Mouse (Mus musculus): ENCODE measurements around the gene Cd82.
A peak's percentile ranks its signal among the peaks of the same experiment; 100 is the strongest.

Cd82 gene

DNA sequence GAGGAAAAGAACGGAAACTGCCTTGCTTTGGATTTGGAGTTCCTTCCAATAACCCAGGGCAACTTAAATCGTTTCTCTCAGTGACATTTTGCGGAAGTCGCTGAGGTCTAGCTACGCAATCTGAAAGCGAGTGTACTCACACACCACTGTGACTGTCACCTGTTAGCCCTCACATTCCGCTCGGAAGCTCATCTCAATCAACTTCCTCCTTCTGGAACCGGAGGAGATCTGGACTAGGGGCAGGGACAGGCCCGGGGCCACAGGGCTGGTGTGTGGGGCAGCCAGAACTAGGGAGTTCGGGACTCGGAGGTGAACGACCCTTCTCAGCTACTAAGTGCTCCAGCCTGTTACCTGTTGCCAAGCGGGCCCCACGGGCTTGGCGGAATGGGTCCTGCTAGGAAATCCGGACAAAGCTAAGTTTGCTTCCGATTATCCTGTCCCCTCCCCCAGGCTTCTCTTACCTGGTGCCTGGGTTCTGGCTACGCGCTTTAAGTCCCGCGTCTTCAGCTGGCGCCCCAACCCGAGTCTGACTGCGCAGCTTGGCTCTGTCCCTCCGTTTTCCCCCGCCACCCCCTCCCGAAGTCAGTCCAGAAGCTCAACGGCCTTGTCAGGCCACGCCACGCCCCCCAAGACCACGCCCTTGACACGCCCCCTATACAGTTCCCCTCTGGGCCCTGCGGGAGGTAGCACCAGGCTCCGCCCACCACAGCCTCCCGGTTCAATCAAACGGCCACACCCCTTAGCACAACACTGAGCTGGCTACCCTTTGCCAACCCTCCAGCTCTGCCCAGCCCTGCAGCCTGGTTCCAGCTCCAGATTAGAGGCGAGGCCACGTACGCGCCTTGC is 848 bp downstream of the Cd82 start:
- DNase-seq, result peak; percentile 99

DNA sequence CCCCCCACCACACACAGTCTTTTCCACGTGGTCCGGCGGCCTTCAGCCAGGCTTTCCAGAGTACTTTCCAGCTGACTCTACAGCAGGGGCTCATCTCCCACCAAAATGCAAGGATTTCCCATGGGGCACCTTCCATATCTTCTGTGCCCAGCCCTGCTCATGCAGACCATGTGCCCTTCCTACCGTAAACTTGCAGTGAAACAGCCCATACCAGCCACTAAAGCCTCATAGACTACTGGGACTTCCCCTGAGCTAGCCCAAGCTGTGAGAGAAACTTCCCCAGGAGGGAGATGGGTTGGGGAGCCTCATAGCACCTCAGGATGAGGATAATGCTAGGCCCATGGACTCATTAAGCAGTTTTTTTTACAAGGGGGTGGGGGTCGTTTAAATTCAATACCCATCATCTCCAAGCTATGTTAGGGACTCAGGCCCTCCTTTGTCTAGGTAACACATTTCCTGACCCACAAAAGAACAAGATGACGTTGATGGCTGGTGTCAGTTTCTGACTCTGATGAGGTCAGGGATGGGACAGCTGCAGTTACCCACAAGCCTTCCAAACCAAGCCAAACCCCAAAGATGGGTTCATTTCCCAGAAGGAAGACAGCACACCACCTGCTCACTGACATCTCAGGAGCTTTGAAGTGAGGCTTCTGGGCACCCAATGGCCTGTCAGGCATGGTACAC is 2.0 kb downstream of the Cd82 start:
- no peak for DNase-seq

DNA sequence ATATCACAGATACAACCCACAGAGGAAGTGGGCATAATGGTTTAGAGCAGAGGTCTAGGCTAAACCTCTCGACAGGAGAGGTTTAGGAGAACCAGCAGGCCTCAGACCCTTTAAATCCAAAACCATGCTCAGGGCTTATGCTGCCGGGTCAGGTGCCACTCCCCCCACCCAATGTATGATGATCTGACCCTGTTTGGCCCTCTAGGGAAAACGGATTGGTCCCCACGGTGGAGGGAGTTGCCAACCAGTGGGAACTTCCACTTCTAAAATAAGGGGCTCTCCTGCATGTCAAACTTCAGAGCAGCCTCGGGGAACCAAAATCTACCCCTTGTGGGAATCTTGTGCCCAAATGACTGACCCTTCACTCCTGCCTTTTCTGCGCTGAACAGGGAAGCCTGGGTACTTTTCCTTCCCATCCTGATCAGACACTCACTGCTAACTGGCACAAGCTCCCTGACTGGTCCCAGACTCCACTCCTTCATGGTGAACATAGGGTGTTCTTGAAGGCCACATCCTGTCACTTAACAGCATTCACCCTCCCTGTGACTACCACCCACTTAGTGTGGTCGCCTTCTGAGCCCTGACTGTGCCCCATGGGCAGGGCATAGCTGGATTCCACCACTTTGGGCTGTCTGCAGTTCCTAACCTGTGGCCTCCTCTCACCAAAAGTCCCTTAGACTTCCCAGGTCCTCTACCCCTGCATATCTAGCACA is 3.6 kb downstream of the Cd82 start:
- DNase-seq, result no peak

DNA sequence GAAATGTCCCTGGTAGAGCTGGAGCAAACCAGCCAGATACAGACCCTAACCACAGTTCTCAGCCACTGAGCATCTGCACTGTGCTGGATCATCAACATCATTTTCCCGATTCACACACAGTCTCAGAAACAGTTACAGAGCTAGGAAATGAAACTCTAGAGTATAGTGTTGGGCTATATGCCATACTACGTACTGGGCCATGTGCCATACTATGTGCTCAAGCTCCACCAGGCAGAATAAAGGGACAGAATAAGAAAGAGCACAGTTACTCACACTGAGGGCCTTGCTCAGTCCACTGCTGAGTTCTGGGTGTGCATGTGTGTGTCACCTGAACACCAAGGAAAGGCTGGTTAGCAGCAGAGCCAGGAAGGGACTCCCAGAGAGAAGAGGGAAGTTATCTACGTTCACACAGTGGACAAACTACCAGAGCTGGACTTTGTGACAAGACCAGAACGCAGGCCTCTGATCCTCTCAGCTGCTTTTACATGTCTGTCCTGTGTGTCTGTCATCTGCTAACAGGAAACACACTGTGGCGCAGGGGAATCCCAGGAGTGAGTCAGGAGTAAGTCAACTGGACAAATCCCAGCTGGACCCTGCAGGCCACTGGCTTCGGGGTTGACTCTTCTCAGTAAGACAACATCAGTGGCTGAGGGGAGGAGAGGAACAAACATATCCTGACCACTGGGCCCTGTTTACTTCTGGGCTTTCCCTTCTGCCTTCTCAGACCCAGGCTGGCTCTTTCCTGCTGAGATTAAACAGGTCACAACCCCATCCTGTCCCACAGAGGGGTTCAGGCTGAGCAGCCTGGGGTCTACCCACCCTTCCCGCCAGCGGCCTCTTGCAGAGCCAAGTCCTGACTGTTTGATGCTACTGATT is 4.4 kb downstream of the Cd82 start:
- DNase-seq, result peak; percentile 55

DNA sequence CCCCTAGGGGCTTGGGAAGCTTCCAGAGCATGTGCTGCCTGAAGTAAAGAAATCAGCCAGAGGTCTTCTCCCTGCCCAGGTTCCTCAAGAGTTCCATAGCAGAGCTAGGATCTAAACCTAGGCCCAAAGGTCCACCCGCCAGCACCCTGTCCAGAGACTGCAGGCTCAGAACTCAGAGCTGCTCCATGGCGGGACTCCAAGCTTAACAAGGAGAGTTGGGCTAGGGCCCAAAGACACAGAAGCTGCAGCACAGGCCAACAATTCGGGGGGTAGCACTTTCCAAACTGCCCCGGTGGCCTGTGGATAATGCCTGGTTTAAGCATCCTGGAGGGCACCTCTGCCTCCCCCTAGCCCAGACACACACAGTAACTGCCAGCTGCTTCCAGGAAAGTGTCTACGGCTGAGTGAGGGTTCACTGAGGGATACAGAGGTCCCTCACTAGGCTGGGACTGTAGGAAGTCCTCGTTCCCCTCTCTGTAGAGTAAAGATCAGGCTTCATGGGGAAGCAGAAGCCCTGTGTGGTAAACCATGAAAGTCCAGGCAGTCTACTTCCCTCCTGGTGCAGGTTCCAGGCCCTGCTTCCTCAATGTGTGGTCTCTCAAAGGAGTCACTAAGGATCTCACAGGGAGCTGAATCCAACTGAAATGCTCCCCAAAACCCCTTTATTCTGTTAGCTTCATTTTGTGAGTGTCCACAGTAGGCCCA is 5.4 kb downstream of the Cd82 start:
- no peak for DNase-seq

DNA sequence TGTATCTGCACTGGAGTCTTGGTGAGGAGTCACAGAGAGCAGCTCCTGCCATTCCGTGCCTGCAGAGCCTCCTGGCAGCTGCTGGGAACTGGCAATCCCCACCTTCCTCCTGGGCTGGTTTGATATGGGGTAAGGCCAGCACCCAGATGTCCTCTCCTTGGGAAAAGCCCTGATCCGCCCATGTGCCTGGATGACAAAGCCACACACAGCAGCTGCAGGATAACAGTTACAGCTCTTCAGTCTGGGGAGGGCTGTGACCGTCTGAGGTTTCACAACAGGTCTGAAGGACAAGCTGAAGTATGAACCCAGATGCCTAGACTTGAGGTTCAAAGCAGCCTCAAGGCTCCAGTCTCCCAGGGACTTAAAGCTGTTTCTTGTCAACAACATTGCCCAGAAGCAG is 6.8 kb downstream of the Cd82 start:
- no peak for DNase-seq

DNA sequence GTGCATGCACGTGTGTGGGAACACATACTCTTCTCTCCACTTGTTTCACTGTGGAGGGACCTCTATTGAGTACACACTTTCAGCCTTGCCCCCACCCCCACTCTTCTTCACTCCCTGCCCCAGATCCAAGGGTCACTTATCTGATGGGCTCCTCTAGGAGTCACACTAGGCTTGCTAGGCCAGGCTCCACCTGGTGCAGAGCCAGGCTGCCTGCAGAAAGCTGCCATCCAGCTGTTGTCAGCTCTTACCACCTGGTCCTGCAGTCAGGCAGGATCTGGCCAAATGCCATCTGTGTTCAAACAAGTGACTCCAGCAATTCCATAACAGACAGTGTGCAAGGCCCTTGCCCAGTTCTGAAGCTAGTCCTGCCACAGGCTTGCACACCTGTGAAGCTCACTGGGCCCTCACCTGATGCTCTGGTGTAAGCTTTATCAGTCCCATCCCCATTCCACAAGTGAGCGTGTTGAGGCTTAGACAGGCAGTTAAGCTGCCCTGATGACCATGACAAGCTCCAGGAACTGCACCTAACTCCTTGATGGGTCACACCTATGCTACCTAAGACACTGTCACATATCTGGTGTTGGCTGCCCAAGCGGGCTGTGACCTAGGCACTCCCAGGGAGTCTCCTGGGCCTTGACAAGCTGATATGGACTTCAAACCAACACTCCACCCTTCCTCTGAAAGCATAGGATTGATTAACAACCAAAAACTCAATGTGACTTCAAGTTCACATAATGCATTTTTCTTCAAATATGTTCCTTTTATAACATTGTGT is 7.9 kb downstream of the Cd82 start:
- peak; percentile 89 for DNase-seq

DNA sequence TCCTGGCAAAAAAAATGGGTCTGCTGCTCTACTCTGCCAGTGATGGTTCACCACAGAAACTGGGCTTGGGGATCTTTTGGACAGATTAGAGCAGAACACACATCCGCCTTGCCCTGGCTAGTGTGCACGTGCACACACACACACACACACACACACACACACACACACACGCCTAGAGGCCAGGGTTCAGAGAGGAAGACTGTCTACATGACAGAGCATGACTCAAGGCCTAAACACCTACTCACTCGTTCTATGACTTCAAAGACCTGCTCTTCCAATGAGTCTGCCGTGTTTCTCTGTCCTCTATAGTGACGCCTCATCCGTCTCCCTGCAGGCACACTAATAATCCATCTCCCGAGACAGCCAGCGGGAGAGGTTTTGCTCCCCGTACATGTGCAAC is 8.6 kb downstream of the Cd82 start:
- no peak for DNase-seq

DNA sequence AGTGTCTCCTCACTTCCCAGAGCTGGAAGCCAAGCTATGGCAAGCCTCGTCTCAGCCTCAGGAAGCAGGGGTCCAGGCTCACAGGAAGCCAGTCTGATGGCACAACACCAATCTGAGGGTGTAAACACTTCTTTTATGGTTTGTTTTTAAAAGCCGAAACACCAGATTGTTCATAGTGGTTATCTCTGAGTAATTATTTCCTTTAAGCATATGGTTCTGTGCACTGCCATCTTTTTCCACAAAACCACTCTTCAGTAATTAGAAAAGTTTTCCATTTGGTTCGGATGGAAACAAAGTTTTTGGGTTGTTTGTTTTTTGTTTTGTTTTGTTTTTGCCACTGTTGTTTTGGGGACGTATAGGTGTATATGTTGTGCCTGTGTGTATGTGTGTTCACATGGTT is 9.9 kb downstream of the Cd82 start:
- no peak for DNase-seq

DNA sequence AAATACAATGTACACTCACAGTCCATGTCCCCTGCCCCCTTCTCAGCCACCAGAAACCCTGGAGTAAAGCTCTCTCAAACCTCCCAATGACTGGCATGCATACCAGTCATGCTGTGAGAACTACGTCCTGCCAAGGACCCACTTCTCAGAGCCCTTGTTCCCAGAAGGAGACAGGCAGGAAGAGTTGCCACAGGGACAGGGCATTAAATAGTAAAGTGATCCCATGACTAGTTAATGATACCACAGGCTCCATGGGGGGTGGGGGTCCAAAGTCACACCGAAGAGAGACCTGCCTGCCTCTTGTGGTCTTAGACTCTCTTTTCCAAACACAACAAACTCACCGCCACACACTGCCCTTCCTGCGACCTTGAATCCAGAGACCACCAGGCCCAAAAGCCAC is 10.4 kb downstream of the Cd82 start:
- peak; percentile 89 for DNase-seq

DNA sequence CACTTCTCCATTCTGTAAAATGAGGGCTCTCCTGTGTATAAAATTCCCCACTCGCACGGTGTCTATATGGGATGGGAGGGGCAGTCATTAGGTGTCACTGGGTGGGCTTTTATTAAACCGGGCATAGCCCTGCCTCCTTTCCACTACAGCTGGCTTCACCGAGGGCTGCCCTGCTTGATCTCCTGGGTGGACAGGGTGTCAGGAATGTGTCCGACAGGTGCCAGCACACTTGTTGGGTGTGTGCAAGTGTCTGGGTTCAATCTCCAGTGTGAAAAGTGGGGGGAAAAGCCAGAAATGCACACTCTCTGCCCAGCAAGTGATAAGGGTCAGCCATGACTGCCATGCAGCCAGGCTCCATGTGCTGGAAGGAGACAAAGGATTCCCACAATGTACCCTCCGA is 10.9 kb downstream of the Cd82 start:
- DNase-seq, result no peak

DNA sequence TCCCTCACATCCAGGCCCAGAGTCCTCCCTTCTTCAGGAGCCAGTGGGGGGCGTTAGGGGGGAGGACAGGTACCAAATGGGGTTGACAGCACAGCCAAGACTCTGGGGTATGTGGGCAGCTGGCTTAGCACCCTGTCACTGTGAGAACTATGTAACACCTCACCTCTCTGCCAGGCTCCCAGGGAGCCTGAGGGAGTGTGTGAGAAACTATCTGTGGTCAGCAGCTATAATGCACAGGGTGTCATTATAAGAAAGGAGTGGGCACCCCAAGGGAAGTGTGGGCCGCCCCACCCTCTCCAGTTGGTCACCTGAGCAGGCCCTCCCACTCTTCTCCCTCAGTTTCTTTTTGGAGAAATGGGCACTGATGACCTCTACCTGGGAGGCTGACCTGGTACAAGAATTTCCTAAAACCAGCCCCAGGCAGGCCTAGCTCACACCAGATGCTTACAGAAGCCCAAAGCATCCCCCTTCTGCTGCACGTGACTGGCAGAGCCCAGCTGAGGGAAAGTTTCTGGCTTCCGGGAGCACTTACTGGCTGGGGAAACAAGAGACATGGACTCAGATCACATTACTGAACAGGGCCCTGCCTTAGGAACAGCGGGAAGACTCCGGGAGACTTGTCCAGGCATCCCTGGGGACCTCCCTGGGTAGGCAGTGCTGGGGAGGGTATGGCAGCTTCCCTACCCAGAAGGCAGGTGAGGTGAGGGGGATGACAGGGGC is 11.6 kb downstream of the Cd82 start:
- DNase-seq, result peak; percentile 61

DNA sequence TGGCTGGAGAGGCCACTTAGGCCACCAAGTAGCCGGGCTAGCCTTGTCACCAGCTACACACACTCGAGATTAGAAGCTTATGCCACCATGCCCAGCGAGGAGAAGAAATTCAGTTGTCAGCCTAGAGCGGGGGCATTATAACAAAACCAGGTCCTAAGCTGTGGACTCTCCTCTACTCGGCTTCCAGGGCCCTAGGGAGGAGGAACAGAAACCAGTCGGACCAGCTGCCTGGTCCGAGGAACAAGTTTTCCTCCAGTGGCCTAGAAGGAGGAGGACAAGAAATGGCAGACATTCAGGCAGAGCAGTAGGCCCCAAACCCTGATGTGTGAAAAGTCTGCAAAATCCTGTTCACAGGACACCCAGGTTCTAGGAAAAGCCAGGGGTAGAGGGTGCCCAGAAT is 12.2 kb downstream of the Cd82 start:
- DNase-seq, result no peak

DNA sequence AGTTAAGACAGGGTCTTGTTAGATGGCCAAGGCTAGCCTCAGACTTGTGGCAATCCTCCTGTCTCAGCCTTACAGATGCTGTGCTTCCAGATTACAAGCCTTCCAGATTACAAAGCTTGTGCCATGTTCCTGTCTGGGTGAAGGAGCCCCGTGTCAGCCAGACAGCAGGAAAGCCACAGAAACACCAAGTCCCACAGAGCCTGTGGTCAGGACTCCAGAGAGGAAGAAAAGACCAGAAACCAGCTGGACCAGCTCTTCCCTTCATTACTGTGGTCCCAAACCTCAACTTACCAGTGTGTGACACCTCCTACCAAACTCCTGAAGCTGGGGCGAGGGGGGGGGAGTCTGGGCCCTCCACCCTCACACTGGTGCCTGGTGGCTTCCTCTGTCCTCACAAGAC is 13.3 kb downstream of the Cd82 start:
- DNase-seq, result no peak

DNA sequence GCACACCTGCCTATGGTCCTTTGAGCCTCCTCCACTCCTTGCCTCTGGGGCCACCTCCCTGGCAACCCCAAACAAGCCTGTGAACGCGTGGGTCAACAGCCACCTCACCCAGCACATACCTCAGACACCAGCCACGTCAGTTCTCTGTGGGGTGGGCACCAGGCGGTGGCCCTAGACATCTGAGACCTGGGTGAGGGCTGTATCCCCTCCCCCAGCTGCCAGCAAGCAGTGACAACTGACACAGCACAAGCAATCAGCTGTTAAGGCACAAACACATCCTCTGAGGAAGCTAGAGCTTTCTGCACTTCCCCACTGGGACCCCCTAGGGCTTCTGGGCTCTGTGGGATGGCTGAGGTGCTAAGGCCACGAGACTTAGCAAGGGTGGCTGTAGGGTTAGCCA is 14.2 kb downstream of the Cd82 start:
- DNase-seq, result no peak

DNA sequence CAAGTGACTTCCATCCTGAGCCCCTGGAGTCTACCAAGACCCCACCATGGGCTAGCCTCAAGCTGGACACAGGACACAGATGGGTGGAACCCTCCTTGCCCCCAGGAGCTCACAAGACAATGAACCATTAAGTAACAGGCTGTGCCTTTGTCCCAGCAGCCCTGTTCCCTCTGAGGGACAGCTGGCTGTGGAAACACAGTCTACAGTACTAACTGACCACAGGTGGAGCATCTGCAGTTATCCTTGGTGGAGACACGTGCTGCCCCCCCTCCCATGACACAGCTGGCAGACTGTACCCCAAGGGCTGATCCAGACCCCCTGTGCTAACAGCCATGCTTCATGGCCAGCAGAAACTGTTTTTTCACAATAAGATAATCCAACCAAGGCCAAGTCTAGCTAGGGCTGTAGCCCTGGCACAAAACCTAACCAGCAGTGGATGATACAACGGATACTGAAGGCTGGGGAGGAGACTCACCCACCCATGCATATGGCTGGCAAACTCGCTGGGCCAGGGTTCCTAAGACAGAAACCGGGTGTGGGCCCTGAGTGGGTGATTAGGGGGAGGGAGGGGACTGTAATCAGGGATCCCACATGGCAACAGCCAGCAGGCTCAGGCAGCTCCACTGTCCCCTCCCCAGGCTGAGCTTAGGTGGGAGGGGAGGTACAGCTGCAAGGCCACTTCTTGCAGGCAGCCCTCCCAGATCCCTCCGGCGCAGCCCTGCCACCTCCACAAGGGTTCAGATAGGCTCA is 15.3 kb downstream of the Cd82 start:
- DNase-seq, result no peak

DNA sequence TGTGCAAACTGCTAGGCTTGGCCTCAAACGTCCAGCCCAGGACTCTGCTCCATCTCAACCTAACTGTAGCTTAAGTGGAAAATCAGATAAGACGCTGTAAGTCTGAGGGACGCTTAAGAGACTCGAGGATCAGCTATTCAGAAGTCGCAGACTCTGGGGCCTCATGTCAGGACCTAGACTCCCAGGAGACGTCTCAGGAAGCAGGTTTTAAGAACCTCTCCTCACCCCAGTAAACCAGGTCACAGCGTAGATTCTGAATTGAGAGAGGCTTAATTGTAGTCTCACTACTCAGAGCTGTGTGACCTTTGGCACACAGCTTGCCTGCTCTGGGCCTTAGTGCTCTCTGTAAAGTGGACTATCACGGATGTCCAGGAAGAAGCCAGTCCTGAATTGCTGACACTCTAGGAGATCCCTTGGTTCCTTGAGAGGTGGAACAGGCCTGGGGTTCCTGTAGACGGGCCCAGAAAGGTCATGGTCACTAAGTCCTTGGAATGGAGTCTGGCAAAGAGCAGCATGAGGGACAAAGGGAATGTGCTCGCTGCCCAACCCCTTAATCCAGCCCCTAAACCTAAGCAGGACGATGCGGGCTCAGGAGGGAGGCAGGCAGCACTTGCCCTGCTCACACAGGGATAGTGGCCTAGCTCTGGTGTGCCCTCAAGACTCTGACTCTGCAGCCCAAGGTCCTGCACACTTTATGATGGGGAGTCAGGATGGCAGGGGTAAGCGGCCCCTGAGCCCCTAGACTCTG is 16.2 kb downstream of the Cd82 start:
- no peak for DNase-seq

DNA sequence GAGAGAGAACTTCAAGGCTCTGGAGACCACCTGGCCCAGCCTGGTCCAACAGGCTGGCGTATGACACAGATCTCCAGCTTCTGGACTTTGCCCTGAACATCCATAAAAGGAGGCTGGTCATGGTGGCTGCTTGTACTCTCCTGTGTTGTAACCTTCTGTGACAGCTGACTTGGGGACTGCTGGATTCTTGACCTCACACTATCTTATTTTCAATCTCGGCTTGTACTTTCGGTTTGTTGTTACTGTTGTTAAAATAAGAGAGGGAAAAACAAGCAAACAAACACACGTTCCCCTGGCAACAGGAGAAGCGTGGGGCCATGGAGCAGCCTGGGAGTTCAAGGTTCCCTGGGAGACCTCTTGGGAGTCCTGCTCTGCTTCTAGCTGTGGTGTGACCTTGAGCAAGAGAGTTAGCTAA is 17.7 kb downstream of the Cd82 start:
- peak; percentile 65 for DNase-seq

DNA sequence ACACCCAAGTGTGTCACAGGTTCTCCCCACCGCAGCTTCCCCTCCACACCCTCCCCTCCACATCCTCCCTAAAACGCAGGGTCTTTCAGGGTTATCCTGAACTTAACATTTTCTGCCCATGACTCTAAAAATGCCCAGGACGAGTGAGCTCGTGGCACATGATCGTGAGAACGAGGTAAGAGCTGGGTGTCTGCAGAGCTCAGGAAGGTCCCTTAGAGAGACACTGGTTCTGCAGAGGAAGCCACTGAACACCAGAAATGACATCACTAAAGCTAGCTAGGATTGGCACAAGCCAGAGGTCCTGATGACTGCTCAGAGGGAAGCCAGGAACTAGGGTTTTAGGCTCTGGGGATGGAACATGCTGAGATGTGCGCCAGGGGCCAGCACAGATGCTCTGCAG is 18.7 kb downstream of the Cd82 start:
- no peak for DNase-seq

Measured in kidney, adult 9 months (tissue).